Mouse (Mus musculus) forebrain, embryonic 16.5 days (tissue): ENCODE measurements around the gene Frmd5. TPM values are rescaled to one million over a fixed set of nuclear protein-coding genes. Genes with fewer than 3 reads are reported as not detected.
A peak's percentile ranks its signal among the peaks of the same experiment; 100 is the strongest.

Source experiments
- ATAC-seq: fragments of 200-750 bp; cut with Nextera tagmentation; 2 replicates; pipeline ENCODE4 v1.8.0; 2017; ENCODE audit warnings: mild to moderate bottlenecking, moderate library complexity
- H3K27ac ChIP-seq: fragments of 300-500 bp; sonication (generic); 2 replicates; pipeline ENCODE4 v1.5.1; 2014; ENCODE audit warnings: low read length, control low read depth
- H3K27me3 ChIP-seq: fragments of 300-500 bp; sonication (generic); replicated peaks from 2 replicates; pipeline ENCODE4 v1.6.1; 2014; ENCODE audit warnings: low read length; ENCODE audit not compliant: control insufficient read depth, insufficient read depth
- H3K36me3 ChIP-seq: fragments of 300-500 bp; sonication (generic); 2 replicates; pipeline ENCODE4 v1.6.1; 2014; ENCODE audit not compliant: control insufficient read depth, insufficient read depth
- H3K4me1 ChIP-seq: fragments of 300-500 bp; sonication (generic); replicated peaks from 2 replicates; pipeline ENCODE4 v1.6.1; 2014; ENCODE audit warnings: low read length; ENCODE audit not compliant: control insufficient read depth, insufficient read depth
- H3K4me2 ChIP-seq: fragments of 300-500 bp; sonication (generic); 2 replicates; pipeline ENCODE4 v1.6.1; 2014; ENCODE audit warnings: mild to moderate bottlenecking, low read length, control low read depth
- H3K4me3 ChIP-seq: fragments of 300-500 bp; sonication (generic); replicated peaks from 2 replicates; pipeline ENCODE4 v1.5.1; 2014; ENCODE audit warnings: mild to moderate bottlenecking, low read length, control low read depth
- H3K9ac ChIP-seq: fragments of 300-500 bp; sonication (generic); replicated peaks from 2 replicates; pipeline ENCODE4 v1.6.1; 2014; ENCODE audit warnings: low read depth, low read length, control low read depth
- H3K9me3 ChIP-seq: fragments of 300-500 bp; sonication (generic); 2 replicates; pipeline ENCODE4 v1.6.1; 2016; ENCODE audit warnings: low read length; ENCODE audit not compliant: control insufficient read depth
- WGBS: fragments of 180-500 bp; shearing (Covaris S2); extraction: QIAGEN DNeasy Blood & Tissue Kit; methylation state at CpG from one replicate; pipeline ENCODE4 v1.1.7; 2014; 5-methylcytosine and 5-hydroxymethylcytosine counted together
- polyA plus RNA-seq: library from polyadenylated mRNA; unstranded; fragments of >200 nt; fragmentation: Nextera tagmentation; extraction: Ambion mirVana; gene quantifications from 2 replicates; pipeline ENCODE4 v1.2.1, GENCODE M21; 2015

Gene Frmd5
- 32.9 and 34.9 TPM in 2 replicates for polyA plus RNA-seq

DNA sequence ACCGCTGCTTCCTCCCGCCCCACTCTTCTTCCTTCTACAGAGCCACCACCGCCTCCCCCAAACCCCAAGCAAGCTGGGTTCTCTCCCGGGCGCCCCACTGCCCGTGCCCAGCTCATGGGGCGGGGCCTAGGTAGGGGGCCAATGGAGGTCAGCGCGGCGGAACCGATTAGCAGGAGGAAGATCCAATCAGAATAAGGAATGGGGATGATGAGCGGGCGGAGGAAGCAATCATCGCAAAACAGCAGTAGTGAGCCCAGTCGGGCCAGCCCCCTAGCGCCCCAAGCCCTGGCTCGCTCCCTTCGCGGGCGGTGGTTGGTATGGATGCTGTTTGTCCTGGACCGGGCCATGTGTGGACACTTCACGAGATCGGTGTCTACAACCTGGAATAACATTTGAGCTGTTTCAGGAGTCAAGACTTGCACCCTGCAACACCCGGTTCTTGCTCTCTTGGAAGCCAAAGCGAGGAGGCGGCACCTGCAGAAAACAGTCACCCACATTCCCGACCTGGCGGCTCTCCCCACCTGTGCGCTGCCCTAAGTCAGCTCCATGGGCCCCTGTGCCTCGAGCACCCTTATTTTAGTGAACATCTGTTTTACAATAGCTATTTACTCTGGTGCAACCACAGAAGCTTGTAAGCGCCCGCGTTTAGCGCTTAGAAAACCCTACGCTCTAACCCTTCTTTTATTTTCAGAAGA is at the start of gene Frmd5:
Gene Frmd5, minus strand, starts transcription at position 129 of the 695 bp plus-strand sequence.
- H3K4me3 ChIP-seq, result peak within 1 kb of the TSS; percentile 82
- under 1% methylated on average over 35 of the region's 35 CpGs for WGBS
- H3K4me2 ChIP-seq, result peak within 1 kb of the TSS; percentile 71
- H3K9me3 ChIP-seq, result no peaks in the 10 kb centered on the region
- peak; percentile 97 for ATAC-seq
- H3K36me3 ChIP-seq, result no peaks in the 10 kb centered on the region
- peaks cover 17% of the 10 kb centered on the region for H3K4me1 ChIP-seq
- peak within 1 kb of the TSS; percentile 94 for H3K9ac ChIP-seq
- H3K27ac ChIP-seq, result peak within 1 kb of the TSS; percentile 97
- no peaks in the 10 kb centered on the region for H3K27me3 ChIP-seq

GRCm38 (mm10) chr2:121853974-121854373 is 47.1 kb upstream of the Frmd5 start:
- H3K27me3 ChIP-seq, result no peaks in the 10 kb centered on the region

DNA sequence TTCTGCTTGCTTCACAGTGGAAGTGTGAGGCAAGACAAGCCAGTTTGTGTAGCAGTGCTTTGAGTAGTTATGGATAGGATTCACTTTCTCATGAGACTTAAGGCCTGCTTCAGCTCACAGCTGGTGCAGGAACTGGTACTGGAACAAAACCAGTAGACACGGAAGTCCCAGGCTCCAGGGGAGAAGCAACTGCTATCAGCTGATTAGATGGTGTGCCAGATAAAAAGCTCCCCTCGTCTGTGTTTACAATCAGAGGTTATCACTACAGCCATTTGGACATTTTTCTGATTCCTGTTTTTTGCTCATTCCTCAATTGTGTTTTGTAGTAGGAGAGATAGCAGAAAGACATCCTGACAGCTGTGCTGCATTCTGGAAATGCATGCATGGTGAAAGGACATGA is 45.2 kb upstream of the Frmd5 start:
- Histone ChIP-seq H3K4me3 (no peak overlapping the region), H3K27me3 (no peaks in the 10 kb centered on the region), H3K27ac (no peak overlapping the region), H3K9me3 (no peaks in the 10 kb centered on the region), H3K36me3 (no peaks in the 10 kb centered on the region), H3K4me1 (no peaks in the 10 kb centered on the region), H3K4me2 (no peak overlapping the region), H3K9ac (no peak overlapping the region)
- no peak for ATAC-seq
- WGBS, result 72% methylated on average over 2 of the region's 2 CpGs

More at GRCm38 (mm10) chr2:121853974-121854373, 47.1 kb upstream of the Frmd5 start:
- no peaks in the 10 kb centered on the region for H3K4me1 ChIP-seq
- H3K9me3 ChIP-seq, result no peaks in the 10 kb centered on the region
- H3K4me2 ChIP-seq, result no peak overlapping the region
- ATAC-seq, result no peak
- H3K27ac ChIP-seq, result no peak overlapping the region
- no peaks in the 10 kb centered on the region for H3K36me3 ChIP-seq
- no peak overlapping the region for H3K4me3 ChIP-seq
- WGBS, result 88% methylated on average over 3 of the region's 3 CpGs
- H3K9ac ChIP-seq, result no peak overlapping the region

DNA sequence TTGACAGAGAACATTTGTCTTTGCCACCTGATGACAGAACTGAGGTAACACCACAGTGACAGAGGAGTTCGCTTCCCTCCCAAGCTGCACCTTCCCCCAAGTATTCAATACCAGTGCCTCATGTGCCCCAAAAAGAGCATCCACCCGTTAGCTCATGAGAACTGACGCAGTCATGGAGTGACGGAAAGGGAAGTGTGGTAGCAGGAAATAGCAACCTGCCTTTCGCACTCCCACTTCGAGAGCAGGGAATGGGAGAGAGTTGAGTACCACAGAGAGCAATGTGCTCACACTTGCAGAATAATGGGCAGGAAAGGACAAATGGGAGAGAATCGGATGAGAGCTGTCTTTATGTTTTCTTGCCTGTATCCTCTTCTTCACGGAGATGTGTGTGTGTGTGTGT is 39.2 kb upstream of the Frmd5 start:
- Histone ChIP-seq H3K4me2 (no peak overlapping the region), H3K27ac (no peak overlapping the region), H3K9me3 (no peaks in the 10 kb centered on the region), H3K4me1 (no peaks in the 10 kb centered on the region), H3K27me3 (no peaks in the 10 kb centered on the region), H3K4me3 (no peak overlapping the region), H3K36me3 (no peaks in the 10 kb centered on the region), H3K9ac (no peak overlapping the region)
- 61% methylated on average over 8 of the region's 8 CpGs for WGBS
- no peak for ATAC-seq

GRCm38 (mm10) chr2:121842249-121842648 is 35.4 kb upstream of the Frmd5 start:
- ATAC-seq, result no peak
- H3K9me3 ChIP-seq, result no peaks in the 10 kb centered on the region
- no peaks in the 10 kb centered on the region for H3K36me3 ChIP-seq
- WGBS, result 84% methylated on average over 3 of the region's 3 CpGs
- no peak overlapping the region for H3K4me2 ChIP-seq
- no peak overlapping the region for H3K4me3 ChIP-seq
- H3K27ac ChIP-seq, result no peak overlapping the region
- H3K9ac ChIP-seq, result no peak overlapping the region
- H3K27me3 ChIP-seq, result no peaks in the 10 kb centered on the region
- H3K4me1 ChIP-seq, result no peaks in the 10 kb centered on the region

- Histone ChIP-seq H3K27ac (no peak overlapping the region), H3K27me3 (no peaks in the 10 kb centered on the region), H3K9me3 (no peaks in the 10 kb centered on the region), H3K4me2 (no peak overlapping the region), H3K4me3 (no peak overlapping the region), H3K36me3 (no peaks in the 10 kb centered on the region), H3K4me1 (no peaks in the 10 kb centered on the region), H3K9ac (no peak overlapping the region)
- no peak for ATAC-seq
- WGBS, result 91% methylated on average over 3 of the region's 3 CpGs
Measured at GRCm38 (mm10) chr2:121841453-121841852, 34.6 kb upstream of the Frmd5 start.

GRCm38 (mm10) chr2:121834926-121835325 is 28.0 kb upstream of the Frmd5 start:
- ATAC-seq, result no peak
- no peaks in the 10 kb centered on the region for H3K27me3 ChIP-seq
- H3K36me3 ChIP-seq, result no peaks in the 10 kb centered on the region
- WGBS, result 41% methylated on average over 3 of the region's 3 CpGs
- no peak overlapping the region for H3K4me3 ChIP-seq
- H3K9ac ChIP-seq, result no peak overlapping the region
- no peak overlapping the region for H3K4me2 ChIP-seq
- no peaks in the 10 kb centered on the region for H3K9me3 ChIP-seq
- H3K4me1 ChIP-seq, result peaks cover 2% of the 10 kb centered on the region; the same call in 1 of the 2 replicates
- H3K27ac ChIP-seq, result no peak overlapping the region

DNA sequence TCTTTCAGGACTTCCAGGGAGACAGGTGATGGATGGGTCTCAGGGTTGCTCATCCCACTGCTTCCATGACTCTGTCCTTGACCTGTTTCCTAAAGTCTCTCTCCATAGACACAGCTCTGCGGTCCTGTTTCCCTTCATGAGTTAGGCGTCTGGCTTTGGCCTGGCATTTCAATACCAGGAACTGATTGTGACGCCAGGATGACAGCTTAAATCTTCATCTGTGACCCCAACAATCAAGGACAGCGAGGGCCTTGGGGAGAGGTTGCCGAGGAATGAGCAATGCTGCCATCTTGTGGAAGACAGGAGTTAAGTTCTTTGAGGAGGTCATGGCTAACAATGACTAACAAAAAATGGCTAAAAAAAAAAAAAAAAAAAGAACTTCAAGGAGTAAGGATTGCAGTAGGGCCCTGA is 25.6 kb upstream of the Frmd5 start:
- Histone ChIP-seq H3K4me1 (peaks cover 5% of the 10 kb centered on the region), H3K4me2 (no peak overlapping the region), H3K27ac (no peak overlapping the region), H3K4me3 (no peak overlapping the region), H3K9ac (no peak overlapping the region), H3K27me3 (no peaks in the 10 kb centered on the region), H3K9me3 (no peaks in the 10 kb centered on the region), H3K36me3 (no peaks in the 10 kb centered on the region)
- 0 out of 2 replicates have a peak, but pooled peaks have one; percentile 55 for ATAC-seq
- 7% methylated on average over 5 of the region's 5 CpGs for WGBS

DNA sequence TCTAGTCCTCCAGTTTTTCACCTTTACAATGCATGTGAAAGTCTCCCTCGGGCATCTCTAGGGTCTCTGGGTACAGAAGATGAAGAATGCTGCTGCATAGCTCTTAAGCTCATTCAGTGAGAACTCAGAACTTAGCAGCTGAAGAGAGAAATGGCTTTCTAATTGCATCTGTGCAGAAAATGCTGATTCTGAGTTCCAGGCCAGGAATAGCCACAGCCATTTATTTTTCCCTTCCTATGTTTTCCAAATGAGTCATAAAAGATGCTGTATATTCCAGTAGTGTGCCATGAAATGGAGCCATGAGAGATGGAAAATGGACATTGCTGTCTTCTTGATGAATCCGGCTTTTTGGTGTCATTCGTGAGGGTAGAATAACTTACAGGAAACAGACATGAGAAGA is 21.5 kb upstream of the Frmd5 start:
- Histone ChIP-seq H3K9ac (no peak overlapping the region), H3K27me3 (no peaks in the 10 kb centered on the region), H3K9me3 (no peaks in the 10 kb centered on the region), H3K36me3 (no peaks in the 10 kb centered on the region), H3K4me2 (no peak overlapping the region), H3K4me1 (peaks cover 5% of the 10 kb centered on the region), H3K27ac (no peak overlapping the region), H3K4me3 (no peak overlapping the region)
- ATAC-seq, result no peak
- WGBS, result 87% methylated on average over 3 of the region's 3 CpGs
